Mouse (Mus musculus): ENCODE measurements around the gene Ccdc150. TPM values are rescaled to one million over a fixed set of nuclear protein-coding genes. Genes with fewer than 3 reads are reported as not detected.

Gene Ccdc150
- polyA plus RNA-seq, 1 experiment: 0.07 TPM

GRCm38 (mm10) chr1:54306404-54306803, 55.9 kb downstream of the Ccdc150 start:
- Histone ChIP-seq H3K4me1 (replicated peaks; ENCODE audit: control insufficient read depth, insufficient read depth, low read length) (no peaks in the 10 kb centered on the region), H3K27me3 (ENCODE audit: control insufficient read depth, insufficient read depth, low read length) (no peaks in the 10 kb centered on the region), H3K36me3 (ENCODE audit: control insufficient read depth, insufficient read depth, low read length) (no peaks in the 10 kb centered on the region), H3K4me3 (ENCODE audit: control insufficient read depth, insufficient read depth, low read length) (no peak overlapping the region), H3K27ac (ENCODE audit: control insufficient read depth, insufficient read depth, low read length) (no peak overlapping the region)
- DNase-seq: no peak
- WGBS: 76% methylated on average over 2 of the region's 2 CpGs
- no peak for TF ChIP-seq POLR2A (IDR thresholded peaks at IDR 0.05; ENCODE audit: control insufficient read depth, extremely low read depth, insufficient read depth, low read length, poor library complexity)
- TF ChIP-seq CTCF (IDR thresholded peaks at IDR 0.05; ENCODE audit: borderline replicate concordance, control insufficient read depth, extremely low read depth, insufficient read depth, low read length, poor library complexity): no peak

DNA sequence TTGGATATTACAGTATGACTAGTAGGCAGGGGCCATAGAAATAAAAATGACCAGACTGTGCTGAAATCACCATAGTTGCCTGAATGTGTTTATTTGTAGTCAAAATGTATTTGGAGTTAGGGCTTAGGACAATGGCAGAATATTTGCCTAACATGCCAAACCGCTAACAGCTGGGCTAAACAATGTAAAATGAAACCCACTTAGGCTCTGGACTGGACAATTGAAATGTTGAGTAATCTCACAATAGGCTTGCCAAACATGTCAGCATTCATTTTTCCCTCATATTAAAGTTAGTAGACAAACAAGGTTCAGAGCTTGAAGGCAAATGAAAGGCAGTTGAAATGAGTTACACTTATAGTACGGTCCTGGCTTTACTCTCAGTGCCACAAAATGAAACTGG, 76.2 kb downstream of the Ccdc150 start:
- WGBS: 94% methylated on average over 2 of the region's 2 CpGs
- no peak for DNase-seq
- Histone ChIP-seq H3K4me1 (replicated peaks; ENCODE audit: control insufficient read depth, insufficient read depth, low read length) (no peaks in the 10 kb centered on the region), H3K27me3 (ENCODE audit: control insufficient read depth, insufficient read depth, low read length) (no peaks in the 10 kb centered on the region), H3K4me3 (ENCODE audit: control insufficient read depth, insufficient read depth, low read length) (no peak overlapping the region), H3K27ac (ENCODE audit: control insufficient read depth, insufficient read depth, low read length) (no peak overlapping the region), H3K36me3 (ENCODE audit: control insufficient read depth, insufficient read depth, low read length) (no peaks in the 10 kb centered on the region)
- TF ChIP-seq POLR2A (IDR thresholded peaks at IDR 0.05; ENCODE audit: control insufficient read depth, extremely low read depth, insufficient read depth, low read length, poor library complexity): no peak
- TF ChIP-seq CTCF (IDR thresholded peaks at IDR 0.05; ENCODE audit: borderline replicate concordance, control insufficient read depth, extremely low read depth, insufficient read depth, low read length, poor library complexity): no peak

DNA sequence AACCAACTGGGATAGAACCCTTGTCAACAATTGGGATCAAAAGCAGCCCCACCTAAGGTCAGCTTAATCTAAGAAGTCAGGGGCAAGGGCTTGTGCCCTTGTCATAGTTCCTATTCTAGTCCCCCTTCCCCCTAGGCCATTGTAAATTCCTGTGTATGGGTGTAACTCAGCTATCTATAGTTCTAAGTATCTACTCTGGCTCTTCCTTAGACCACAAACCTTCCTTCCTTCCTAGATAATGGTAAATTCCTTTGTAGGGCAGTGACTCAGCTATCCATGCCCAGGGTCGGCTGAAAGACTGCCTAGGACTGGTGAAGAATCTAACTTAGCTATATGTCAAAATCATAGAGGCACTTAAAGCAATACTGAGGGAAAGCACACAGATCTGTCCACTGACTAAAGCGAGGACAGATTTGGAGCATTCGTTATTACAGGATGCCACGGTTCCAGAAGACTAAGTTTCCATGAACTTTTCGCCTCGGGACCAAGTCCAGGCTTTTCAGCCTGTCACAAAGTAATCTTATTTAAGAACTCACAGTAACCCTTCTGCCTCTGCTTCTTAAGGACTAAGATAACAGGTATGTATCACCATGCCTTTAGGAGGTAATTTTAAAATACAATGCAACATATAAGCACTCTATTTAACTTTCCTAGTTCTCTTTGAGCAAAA, 77.5 kb downstream of the Ccdc150 start:
- DNase-seq: no peak
- H3K4me1 ChIP-seq (replicated peaks; ENCODE audit: control insufficient read depth, insufficient read depth, low read length): no peaks in the 10 kb centered on the region
- 86% methylated on average over 6 of the region's 6 CpGs for WGBS
- H3K4me3 ChIP-seq (ENCODE audit: control insufficient read depth, insufficient read depth, low read length): no peak overlapping the region
- no peaks in the 10 kb centered on the region for H3K27me3 ChIP-seq (ENCODE audit: control insufficient read depth, insufficient read depth, low read length)
- H3K27ac ChIP-seq (ENCODE audit: control insufficient read depth, insufficient read depth, low read length): no peak overlapping the region
- no peaks in the 10 kb centered on the region for H3K36me3 ChIP-seq (ENCODE audit: control insufficient read depth, insufficient read depth, low read length)
- TF ChIP-seq CTCF (IDR thresholded peaks at IDR 0.05; ENCODE audit: borderline replicate concordance, control insufficient read depth, extremely low read depth, insufficient read depth, low read length, poor library complexity) (no peak), POLR2A (IDR thresholded peaks at IDR 0.05; ENCODE audit: control insufficient read depth, extremely low read depth, insufficient read depth, low read length, poor library complexity) (no peak)

DNA sequence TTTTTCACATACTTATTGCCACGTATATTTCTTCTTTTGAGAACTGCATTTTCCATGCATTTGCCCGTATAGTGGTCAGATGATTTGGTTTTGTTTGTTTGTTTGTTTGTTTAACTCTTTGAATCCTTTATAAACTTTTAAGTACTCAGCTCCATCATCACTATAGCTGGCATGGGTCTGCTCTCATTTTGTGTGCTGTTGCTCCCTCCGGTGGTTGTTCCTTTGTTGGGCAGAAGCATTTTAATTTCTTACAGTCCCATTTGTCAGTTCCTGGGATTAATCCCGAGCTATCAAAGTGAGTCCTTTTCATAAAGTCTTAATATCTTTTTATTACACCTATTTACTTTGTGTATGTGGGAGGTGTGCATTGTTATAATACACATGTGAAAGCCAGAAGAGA, 82.5 kb downstream of the Ccdc150 start:
- Histone ChIP-seq H3K4me3 (ENCODE audit: control insufficient read depth, insufficient read depth, low read length) (no peak overlapping the region), H3K36me3 (ENCODE audit: control insufficient read depth, insufficient read depth, low read length) (no peaks in the 10 kb centered on the region), H3K27ac (ENCODE audit: control insufficient read depth, insufficient read depth, low read length) (no peak overlapping the region), H3K27me3 (ENCODE audit: control insufficient read depth, insufficient read depth, low read length) (no peaks in the 10 kb centered on the region), H3K4me1 (replicated peaks; ENCODE audit: control insufficient read depth, insufficient read depth, low read length) (no peaks in the 10 kb centered on the region)
- no peak for DNase-seq
- 57% methylated on average over 4 of the region's 4 CpGs for WGBS
- TF ChIP-seq POLR2A (IDR thresholded peaks at IDR 0.05; ENCODE audit: control insufficient read depth, extremely low read depth, insufficient read depth, low read length, poor library complexity): no peak
- no peak for TF ChIP-seq CTCF (IDR thresholded peaks at IDR 0.05; ENCODE audit: borderline replicate concordance, control insufficient read depth, extremely low read depth, insufficient read depth, low read length, poor library complexity)

DNA sequence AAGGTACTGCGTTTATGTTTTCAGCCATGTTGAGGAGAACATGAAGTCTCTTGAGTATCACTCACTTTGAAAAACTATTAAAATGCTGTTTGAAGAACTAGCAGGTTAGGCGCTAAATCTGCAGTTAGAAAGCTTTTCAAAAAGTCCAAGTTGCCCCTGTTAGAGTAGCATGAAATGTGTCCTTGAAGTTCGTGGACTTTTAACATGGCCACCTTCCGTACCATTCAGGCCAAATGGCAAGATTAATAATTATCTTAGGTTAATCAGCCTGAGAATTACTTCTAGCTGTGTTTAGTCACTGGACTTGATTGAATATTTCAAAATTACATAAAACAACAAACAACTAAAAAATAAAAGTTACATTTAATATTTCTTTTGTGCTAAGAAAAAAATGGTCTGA, 104.3 kb downstream of the Ccdc150 start:
- Histone ChIP-seq H3K27me3 (ENCODE audit: control insufficient read depth, insufficient read depth, low read length) (no peaks in the 10 kb centered on the region), H3K4me1 (replicated peaks; ENCODE audit: control insufficient read depth, insufficient read depth, low read length) (no peaks in the 10 kb centered on the region), H3K4me3 (ENCODE audit: control insufficient read depth, insufficient read depth, low read length) (no peak overlapping the region), H3K27ac (ENCODE audit: control insufficient read depth, insufficient read depth, low read length) (no peak overlapping the region), H3K36me3 (ENCODE audit: control insufficient read depth, insufficient read depth, low read length) (no peaks in the 10 kb centered on the region)
- TF ChIP-seq POLR2A (IDR thresholded peaks at IDR 0.05; ENCODE audit: control insufficient read depth, extremely low read depth, insufficient read depth, low read length, poor library complexity): no peak
- no peak for TF ChIP-seq CTCF (IDR thresholded peaks at IDR 0.05; ENCODE audit: borderline replicate concordance, control insufficient read depth, extremely low read depth, insufficient read depth, low read length, poor library complexity)
- 97% methylated on average over 4 of the region's 4 CpGs for WGBS
- DNase-seq: no peak

GRCm38 (mm10) chr1:54355485-54355884, 105.0 kb downstream of the Ccdc150 start:
- no peak overlapping the region for H3K4me3 ChIP-seq (ENCODE audit: control insufficient read depth, insufficient read depth, low read length)
- no peaks in the 10 kb centered on the region for H3K36me3 ChIP-seq (ENCODE audit: control insufficient read depth, insufficient read depth, low read length)
- DNase-seq: no peak
- WGBS: 76% methylated on average over 5 of the region's 5 CpGs
- H3K4me1 ChIP-seq (replicated peaks; ENCODE audit: control insufficient read depth, insufficient read depth, low read length): no peaks in the 10 kb centered on the region
- no peaks in the 10 kb centered on the region for H3K27me3 ChIP-seq (ENCODE audit: control insufficient read depth, insufficient read depth, low read length)
- no peak overlapping the region for H3K27ac ChIP-seq (ENCODE audit: control insufficient read depth, insufficient read depth, low read length)
- no peak for TF ChIP-seq CTCF (IDR thresholded peaks at IDR 0.05; ENCODE audit: borderline replicate concordance, control insufficient read depth, extremely low read depth, insufficient read depth, low read length, poor library complexity)
- TF ChIP-seq POLR2A (IDR thresholded peaks at IDR 0.05; ENCODE audit: control insufficient read depth, extremely low read depth, insufficient read depth, low read length, poor library complexity): no peak

GRCm38 (mm10) chr1:54356566-54356965, 106.1 kb downstream of the Ccdc150 start:
- no peak for DNase-seq
- 98% methylated on average over 6 of the region's 6 CpGs for WGBS

More at GRCm38 (mm10) chr1:54356566-54356965, 106.1 kb downstream of the Ccdc150 start:
- H3K36me3 ChIP-seq (ENCODE audit: control insufficient read depth, insufficient read depth, low read length): no peaks in the 10 kb centered on the region
- H3K27ac ChIP-seq (ENCODE audit: control insufficient read depth, insufficient read depth, low read length): no peak overlapping the region
- TF ChIP-seq POLR2A (IDR thresholded peaks at IDR 0.05; ENCODE audit: control insufficient read depth, extremely low read depth, insufficient read depth, low read length, poor library complexity): no peak
- no peak for TF ChIP-seq CTCF (IDR thresholded peaks at IDR 0.05; ENCODE audit: borderline replicate concordance, control insufficient read depth, extremely low read depth, insufficient read depth, low read length, poor library complexity)
- H3K4me1 ChIP-seq (replicated peaks; ENCODE audit: control insufficient read depth, insufficient read depth, low read length): no peaks in the 10 kb centered on the region
- H3K4me3 ChIP-seq (ENCODE audit: control insufficient read depth, insufficient read depth, low read length): no peak overlapping the region
- H3K27me3 ChIP-seq (ENCODE audit: control insufficient read depth, insufficient read depth, low read length): no peaks in the 10 kb centered on the region

All from thymus, adult 2 months (tissue).